7 mouse cellular contexts compared by ENCODE assay signal in the genomic region with DNA sequence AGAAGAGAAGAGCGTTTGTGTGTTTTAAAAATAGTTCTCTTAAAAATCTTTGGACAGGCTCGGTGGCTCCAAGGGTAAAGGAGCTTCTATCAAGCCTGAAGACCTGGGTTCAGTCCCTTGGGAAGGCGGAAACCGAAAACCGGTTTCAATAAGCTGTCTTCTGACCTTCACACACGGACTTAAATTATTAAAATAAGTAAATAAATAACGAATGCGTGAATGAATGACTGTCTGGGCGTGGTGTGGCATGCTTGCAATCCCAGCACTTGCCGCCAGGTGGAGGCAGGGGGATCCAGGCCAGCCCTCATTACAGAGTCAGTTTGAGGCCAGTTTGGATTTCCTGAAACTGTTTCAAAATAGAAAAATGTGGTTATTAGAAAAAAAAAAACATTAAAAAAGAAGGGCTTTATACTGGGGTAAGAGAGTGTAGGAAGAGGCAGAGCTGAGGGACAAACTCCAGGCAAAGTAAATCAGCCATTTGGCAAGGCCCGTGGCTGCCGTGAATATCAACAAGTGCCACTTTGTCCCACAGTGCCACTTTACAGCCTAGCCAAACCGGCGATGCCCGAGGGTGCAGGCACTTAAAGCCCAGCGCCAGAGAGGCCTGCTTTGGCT. TPM values are rescaled to one million over a fixed set of nuclear protein-coding genes. Genes with fewer than 3 reads are reported as not detected.
DNase-seq lines count a peak whose midpoint lies in the region; ATAC-seq lines count a peak whose summit lies in the region.

No protein-coding gene starts in this region.

- H3K4me1 ChIP-seq in intestine, embryonic 16.5 days (ENCODE audit: control insufficient read depth, insufficient read depth, low read length), result peaks cover 11% of the 10 kb centered on the region
- H3K4me1 ChIP-seq in midbrain, embryonic 11.5 days (ENCODE audit: control insufficient read depth, insufficient read depth, low read length), result peaks cover 4% of the 10 kb centered on the region; the same call in 1 of the 2 replicates

- H3K9me3 ChIP-seq in intestine, embryonic 16.5 days (ENCODE audit: control insufficient read depth, low read length), result no peaks in the 10 kb centered on the region
- no peaks in the 10 kb centered on the region for H3K9me3 ChIP-seq in midbrain, embryonic 11.5 days (ENCODE audit: control insufficient read depth, low read length)

- H3K27ac ChIP-seq in intestine, embryonic 16.5 days (ENCODE audit: low read length), result peak overlapping the region; percentile 89
- H3K27ac ChIP-seq in midbrain, embryonic 11.5 days (ENCODE audit: low read depth, low read length), result peak overlapping the region; percentile 71

- H3K4me3 ChIP-seq in intestine, embryonic 16.5 days (ENCODE audit: low read length), result peak overlapping the region; percentile 55
- H3K4me3 ChIP-seq in midbrain, embryonic 11.5 days (ENCODE audit: low read depth, low read length), result peak overlapping the region; percentile 44

- no peaks in the 10 kb centered on the region for H3K36me3 ChIP-seq in intestine, embryonic 16.5 days (ENCODE audit: control insufficient read depth, insufficient read depth, low read length)
- H3K36me3 ChIP-seq in midbrain, embryonic 11.5 days (ENCODE audit: control insufficient read depth, insufficient read depth, low read length), result no peaks in the 10 kb centered on the region; the same call in 1 of the 2 replicates

- ATAC-seq in intestine, embryonic 16.5 days, result peak; percentile 54
- peak; percentile 73 for ATAC-seq in midbrain, embryonic 11.5 days (ENCODE audit: low FRiP score)

- whole genome bisulfite sequencing in intestine, embryonic 16.5 days, result 3% methylated on average over 16 of the region's 16 CpGs
- WGBS in midbrain, embryonic 11.5 days, result 4% methylated on average over 16 of the region's 16 CpGs

- peak overlapping the region; percentile 64 for H3K9ac ChIP-seq in intestine, embryonic 16.5 days (ENCODE audit: low read depth, low read length)
- H3K9ac ChIP-seq in midbrain, embryonic 11.5 days (ENCODE audit: low read length), result peak overlapping the region; percentile 67

- peak; percentile 90 for DNase-seq in adrenal gland, postnatal 10 days
- DNase-seq in embryo, embryonic 9.5 days (ENCODE audit: extremely low spot score), result peak; percentile 88
- peak; percentile 68 to 83 for DNase-seq in gastrocnemius, postnatal 4 days (ENCODE audit: low spot score in 2 of 2)
- peak; percentile 77 for DNase-seq in left cerebral cortex, postnatal 4 days
- DNase-seq in midbrain, embryonic 11.5 days (ENCODE audit: low spot score, missing footprints), result peak; percentile 99
- DNase-seq in spleen, adult 18-20 months, result peak; percentile 60 to 83

- H3K4me2 ChIP-seq in intestine, embryonic 16.5 days (ENCODE audit: low read depth, low read length), result peak overlapping the region; percentile 68
- H3K4me2 ChIP-seq in midbrain, embryonic 11.5 days, result peak overlapping the region; percentile 92

- no peaks in the 10 kb centered on the region for H3K27me3 ChIP-seq in intestine, embryonic 16.5 days (replicated peaks; ENCODE audit: control insufficient read depth, insufficient read depth, low read length)
- H3K27me3 ChIP-seq in midbrain, embryonic 11.5 days (ENCODE audit: control insufficient read depth, insufficient read depth, low read length), result no peaks in the 10 kb centered on the region

- intact Hi-C loops in left cerebral cortex, postnatal 4 days (cut with DNase I), result no loop called here

RNA-seq across cellular contexts. Expression of a gene that starts 38.9 kb away (rescaled TPM):
- 1,000 to 10,000 TPM; 6,172 to 6,732 TPM for total RNA-seq in adrenal gland, postnatal 10 days (2021)
- 1,000 to 10,000 TPM; 5,472 to 6,062 TPM for total RNA-seq in gastrocnemius, postnatal 4 days (2021)
- polyA plus RNA-seq in intestine, embryonic 16.5 days (2015; fragmentation: Nextera tagmentation; extraction: Ambion mirVana), result 4,065 and 4,271 TPM in 2 replicates
- 1,000 to 10,000 TPM; 5,205 to 5,346 TPM for total RNA-seq in left cerebral cortex, postnatal 4 days (2021)
- polyA plus RNA-seq in midbrain, embryonic 11.5 days (2014; fragmentation: Nextera tagmentation; extraction: Ambion mirVana), result 4,628 and 4,661 TPM in 2 replicates

RNA-seq across cellular contexts. Expression of a gene that starts 60.0 kb away (rescaled TPM):
- 10 to 100 TPM; 10.2 to 11.2 TPM for total RNA-seq in adrenal gland, postnatal 10 days (2021)
- 1 to 10 TPM; 7.6 to 7.9 TPM for total RNA-seq in gastrocnemius, postnatal 4 days (2021)
- polyA plus RNA-seq in intestine, embryonic 16.5 days (2015; fragmentation: Nextera tagmentation; extraction: Ambion mirVana), result 91.1 and 136 TPM in 2 replicates
- 10 to 100 TPM; 11.8 to 13.3 TPM for total RNA-seq in left cerebral cortex, postnatal 4 days (2021)
- 9.8 and 12.3 TPM in 2 replicates for polyA plus RNA-seq in midbrain, embryonic 11.5 days (2014; fragmentation: Nextera tagmentation; extraction: Ambion mirVana)

Comparison
In these comparisons a context has a peak if more than half of its experiments do, and no peak if none do; other contexts are left out.
1. Peak in every context shown above with its lines: DNase-seq, ATAC-seq, H3K4me3 ChIP-seq and H3K27ac ChIP-seq.